Mouse (Mus musculus): ENCODE measurements around the gene Vcl.

- TF ChIP-seq UBTF (IDR thresholded peaks at IDR 0.05; ENCODE audit: low read depth, low read length) (no peak), ZNF384 (IDR thresholded peaks at IDR 0.05; ENCODE audit: low read depth, low read length) (no peak), HCFC1 (IDR thresholded peaks at IDR 0.05; ENCODE audit: low read depth, low read length) (no peak), CHD2 (IDR thresholded peaks at IDR 0.05; ENCODE audit: low read length) (no peak), POLR2A (IDR thresholded peaks at IDR 0.05; ENCODE audit: low read depth, low read length) (no peak), USF2 (conservative IDR thresholded peaks at IDR 0.05; ENCODE audit: low read depth, low read length) (no peak)
Measured at GRCm38 (mm10) chr14:20976741-20977140, 47.5 kb downstream of the Vcl start.

Data from CH12.LX (cell line).